Mouse (Mus musculus) testis, adult 2 months (tissue): Measurements from ENCODE around the gene Rpl38.

Experiments
- CTCF ChIP-seq: fragments of 200-500 bp; IDR thresholded peaks from 2 replicates; pipeline ENCODE4 v1.5.1; 2012; ENCODE audit warnings: low read depth, mild to moderate bottlenecking, inconsistent platforms, low read length, moderate library complexity; ENCODE audit not compliant: control insufficient read depth, insufficient read depth, insufficient replicate concordance
- POLR2A ChIP-seq: fragments of 200-500 bp; IDR thresholded peaks from 2 replicates; pipeline ENCODE4 v1.6.1; 2012; ENCODE audit warnings: low read depth, mild to moderate bottlenecking, inconsistent platforms, low read length, moderate library complexity; ENCODE audit not compliant: control insufficient read depth

DNA sequence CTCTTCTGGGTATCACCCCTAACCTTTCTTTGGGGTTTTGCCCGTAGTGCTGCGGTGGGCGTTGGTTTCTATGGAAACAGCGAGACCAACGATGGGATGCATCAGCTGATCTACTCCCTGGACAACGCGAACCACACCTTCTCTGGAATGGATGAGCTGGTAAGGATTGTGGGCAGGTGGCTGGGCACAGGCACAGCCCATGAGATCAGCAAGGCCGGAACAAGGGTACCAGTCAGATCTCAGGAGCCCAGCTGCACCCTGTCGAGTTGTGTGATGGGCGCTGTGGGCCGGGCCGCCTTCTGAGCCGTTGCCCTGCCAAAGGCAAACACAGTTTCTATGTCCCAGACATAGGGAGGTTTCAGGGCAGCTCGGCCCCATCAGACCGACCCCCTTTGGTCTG is 21.9 kb downstream of the Rpl38 start:
- TF ChIP-seq CTCF, result no peak
- no peak for TF ChIP-seq POLR2A
